Mouse (Mus musculus) heart, postnatal 25 days (tissue): Measurements from ENCODE around the gene Nanos3. TPM values are rescaled to one million over a fixed set of nuclear protein-coding genes. Genes with fewer than 3 reads are reported as not detected.

Source experiments
- DNase-seq: peaks from one replicate; pipeline ENCODE4 v3.0.0; 2022; ENCODE audit warnings: low spot score
- intact Hi-C: fragments of 180-260 bp; cut with DNase I; formaldehyde crosslinking; loops from one replicate; pipeline ENCODE4 v1.15.1; 2025
- total RNA-seq, 2 experiments: library from RNA; stranded (reverse); gene quantifications; 2 replicates each; pipeline ENCODE4 v1.2.3; 2021

The Nanos3 gene
- 1 to 10 TPM in 1 of 2 experiments, under 1 TPM in 1; 0.73 to 1.4 TPM for total RNA-seq

DNA sequence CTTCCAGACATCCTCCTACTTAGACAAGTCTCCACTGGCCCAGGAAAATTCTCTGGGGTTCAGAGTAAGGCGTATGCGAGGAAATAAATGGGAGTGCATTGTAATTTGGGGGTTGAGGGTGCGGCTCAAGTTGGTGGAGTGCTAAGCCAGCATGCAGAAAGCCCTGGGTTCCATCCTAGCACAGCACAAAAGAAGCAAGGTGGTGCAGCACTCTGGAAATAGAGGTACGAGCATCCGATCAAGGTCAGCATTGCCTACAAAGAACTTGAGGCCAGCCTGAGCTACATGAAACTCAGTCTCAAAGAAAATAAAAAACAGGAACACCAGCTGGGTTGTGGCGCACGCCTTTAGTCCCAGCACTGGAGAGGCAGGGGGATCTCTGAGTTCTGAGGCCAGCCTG lies at the start of gene Nanos3:
Nanos3 (minus strand) TSS at position 101 of the 400 bp plus-strand sequence.
- intact Hi-C loops, result loop anchor here (5.0 to 10.0 kb wide), 2 partner anchors 50 to 172 kb away; partner anchors contain the start of gene Zswim4

DNA sequence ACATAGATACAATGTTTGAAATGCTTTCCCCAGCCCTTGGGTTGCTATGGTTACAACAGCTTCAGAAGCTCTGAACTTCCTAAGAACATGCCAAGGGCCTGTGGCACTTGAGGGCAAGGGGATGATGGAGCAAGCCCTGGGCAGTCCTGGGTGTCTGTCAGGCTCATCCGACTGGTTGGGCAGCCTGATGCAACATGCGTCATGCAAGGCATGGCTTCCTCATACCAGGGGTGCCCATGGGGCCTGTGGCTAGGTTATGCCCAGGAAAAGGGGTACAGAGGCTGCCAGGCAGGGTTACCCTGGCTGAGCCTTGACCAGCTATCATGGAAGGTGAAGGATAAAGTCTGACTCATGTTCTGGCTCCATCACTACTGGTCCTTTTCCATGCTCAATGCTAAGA lies 48.0 kb upstream of the Nanos3 start:
- DNase-seq, result no peak
- intact Hi-C loops, result loop anchor here (10.0 kb wide), 2 partner anchors 48 to 52 kb away; partner anchors contain the start of gene Nanos3

More for the DNA sequence above, at the start of gene Nanos3:
- no peak for DNase-seq

DNA sequence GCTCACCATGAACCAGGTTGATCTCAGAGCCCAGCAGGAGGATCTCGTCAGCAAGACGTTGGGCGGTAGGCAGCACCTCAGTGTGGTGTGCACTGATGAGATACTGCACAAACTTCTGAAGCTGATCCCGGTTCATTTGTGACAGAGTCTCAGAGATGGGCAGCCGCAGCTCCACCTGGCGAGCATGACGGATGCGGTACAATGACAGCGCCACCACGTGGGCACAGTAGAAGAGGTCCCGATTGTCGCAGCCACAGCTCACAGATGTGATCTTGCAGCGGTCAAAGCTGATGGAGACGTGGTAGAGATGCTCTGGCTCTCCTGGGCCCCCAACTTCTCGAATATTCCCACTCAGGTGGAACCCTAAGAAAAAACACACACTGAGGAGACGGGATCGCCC lies 45.7 kb upstream of the Nanos3 start:
- DNase-seq, result no peak
- intact Hi-C loops, result loop anchor here (10.0 kb wide), 2 partner anchors 46 to 54 kb away; partner anchors contain the start of gene Nanos3

DNA sequence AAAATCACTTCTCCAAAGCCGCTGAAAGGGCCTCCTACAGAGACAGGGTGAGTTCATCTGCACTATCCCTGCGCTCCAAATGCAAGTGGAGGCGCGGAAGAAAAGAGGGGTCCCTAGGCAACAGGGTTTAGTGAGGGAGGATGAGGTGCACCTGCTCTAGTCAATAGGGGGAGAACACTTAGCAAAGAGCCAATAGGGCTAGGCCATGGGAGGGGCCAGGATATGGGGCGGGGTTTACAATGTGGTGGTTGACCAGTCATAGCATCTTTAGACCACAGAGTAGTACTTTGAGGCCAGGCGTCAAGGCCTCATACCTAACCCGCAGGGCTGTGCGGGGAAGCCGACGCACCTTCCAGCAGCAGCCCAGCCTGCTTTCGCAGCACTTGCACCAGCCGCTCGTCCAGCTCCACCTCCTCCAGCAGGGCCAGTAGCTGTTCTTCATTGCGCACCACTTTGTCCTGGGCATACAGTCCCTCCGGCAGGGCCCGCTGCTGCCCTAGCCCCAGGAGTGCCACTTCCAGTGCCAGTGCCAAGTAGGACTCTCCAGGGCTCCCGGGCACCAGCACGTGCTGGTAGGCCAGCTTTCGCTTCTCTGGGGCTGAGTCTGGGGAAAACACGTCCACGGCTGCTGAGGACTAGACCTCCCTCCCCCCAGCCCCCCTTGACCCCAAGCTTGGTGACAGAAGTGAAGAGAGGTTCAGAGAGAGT lies 38.5 kb upstream of the Nanos3 start:
- no peak for DNase-seq
- intact Hi-C loops, result no loop called here

DNA sequence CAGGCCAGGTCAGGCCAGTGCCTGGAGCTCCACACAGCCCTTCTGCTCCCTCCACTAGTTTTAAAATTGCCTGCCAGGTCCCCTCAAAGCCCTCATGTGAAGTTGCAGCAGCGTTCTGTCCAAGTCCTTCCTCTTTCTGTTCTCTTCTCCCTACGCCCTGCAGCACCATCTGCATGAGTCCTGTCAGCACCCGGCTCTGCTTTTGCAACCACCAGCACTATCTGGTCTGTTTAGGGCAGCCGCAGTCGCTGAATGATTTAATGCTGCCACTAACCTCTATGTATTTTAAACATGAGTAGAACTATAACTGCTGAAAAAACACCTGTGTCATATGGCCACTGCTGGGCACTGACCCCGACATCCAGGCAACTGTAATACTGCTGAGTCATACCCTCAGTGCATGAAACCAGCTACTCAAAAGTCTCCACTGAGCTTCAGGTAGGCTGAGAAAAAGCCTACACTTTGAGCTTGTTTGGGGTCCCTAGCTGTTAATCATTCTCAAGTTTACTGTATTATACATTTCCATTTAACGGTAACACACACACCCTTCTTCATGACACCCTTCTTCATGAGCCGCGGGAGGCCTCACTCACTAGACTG lies 37.6 kb upstream of the Nanos3 start:
- DNase-seq, result no peak
- intact Hi-C loops, result no loop called here

DNA sequence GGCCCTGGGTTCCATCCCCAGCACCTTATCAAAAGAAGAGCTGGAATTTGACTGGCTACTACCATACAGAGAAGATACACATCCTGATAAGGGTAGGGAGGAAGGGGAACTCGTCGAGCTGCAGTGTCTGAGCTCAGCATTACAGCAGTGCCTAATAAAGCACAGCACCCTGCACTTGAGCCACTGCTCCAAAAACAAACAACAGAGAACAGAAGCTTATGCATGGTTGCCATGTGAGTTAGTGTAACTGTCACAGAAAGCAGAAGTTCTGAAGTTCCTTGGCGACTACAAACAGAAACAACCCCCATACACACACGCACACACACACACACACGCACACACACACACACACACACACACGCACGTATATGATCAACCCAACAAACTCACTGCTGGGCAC lies 35.1 kb upstream of the Nanos3 start:
- intact Hi-C loops, result no loop called here
- no peak for DNase-seq

DNA sequence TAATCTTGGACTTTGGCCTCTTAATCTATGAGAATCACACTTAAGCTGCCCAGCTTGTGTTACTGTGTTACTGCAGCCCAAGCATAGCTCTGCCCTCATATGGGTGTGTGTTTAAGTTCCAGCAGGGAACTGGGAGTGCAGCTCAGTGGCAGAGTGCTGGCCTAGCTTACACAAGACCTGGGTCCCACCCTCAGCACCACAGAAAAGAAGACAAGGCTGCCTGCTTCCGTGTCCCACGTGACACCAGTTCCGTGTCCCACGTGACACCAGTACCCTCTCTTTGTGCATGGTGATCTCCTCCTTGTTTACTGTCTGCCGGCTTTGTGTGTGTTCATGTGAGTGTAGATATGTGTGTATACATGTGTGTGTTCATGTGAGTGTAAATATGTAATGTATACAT lies 33.1 kb upstream of the Nanos3 start:
- no peak for DNase-seq
- intact Hi-C loops, result no loop called here

DNA sequence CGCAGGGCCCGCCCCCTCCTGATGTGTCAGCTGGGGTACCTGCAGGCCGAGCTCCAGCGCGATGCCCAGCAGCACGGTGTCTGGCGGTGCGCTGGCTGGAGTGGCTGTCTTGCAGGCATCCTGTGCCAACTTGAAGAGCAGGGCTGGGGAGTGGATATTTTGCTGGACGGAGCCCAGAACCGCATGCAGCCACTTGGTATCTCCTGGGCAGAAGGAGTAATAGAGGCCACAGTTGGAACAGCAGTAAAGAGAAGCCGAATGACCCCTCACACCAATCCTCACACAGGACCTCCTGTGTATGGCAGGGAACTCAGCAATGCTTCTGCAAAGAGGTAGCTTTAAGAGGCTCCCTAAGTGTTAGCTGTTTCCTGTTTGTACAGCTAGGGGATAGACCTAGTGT lies 32.2 kb upstream of the Nanos3 start:
- no peak for DNase-seq
- intact Hi-C loops, result no loop called here

DNA sequence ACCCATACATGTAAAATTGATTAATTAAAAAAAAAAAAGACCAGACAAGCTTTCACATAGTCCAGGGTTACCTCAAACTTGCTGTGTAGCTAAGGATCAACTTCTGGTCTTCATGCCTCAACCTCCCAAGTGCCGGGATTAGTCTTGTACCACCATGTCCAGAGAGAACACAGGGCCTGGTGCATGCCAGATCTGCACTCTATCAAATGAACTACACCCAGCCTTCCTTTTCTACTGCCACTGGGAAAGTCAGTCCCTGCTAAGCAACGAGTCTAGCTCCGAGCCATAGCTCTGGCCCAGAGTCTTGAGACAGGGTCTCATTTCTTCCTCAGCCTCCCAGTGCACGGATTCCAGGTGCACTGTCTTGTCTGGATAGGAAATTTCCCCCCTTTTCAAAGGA lies 28.3 kb upstream of the Nanos3 start:
- no peak for DNase-seq
- intact Hi-C loops, result no loop called here

DNA sequence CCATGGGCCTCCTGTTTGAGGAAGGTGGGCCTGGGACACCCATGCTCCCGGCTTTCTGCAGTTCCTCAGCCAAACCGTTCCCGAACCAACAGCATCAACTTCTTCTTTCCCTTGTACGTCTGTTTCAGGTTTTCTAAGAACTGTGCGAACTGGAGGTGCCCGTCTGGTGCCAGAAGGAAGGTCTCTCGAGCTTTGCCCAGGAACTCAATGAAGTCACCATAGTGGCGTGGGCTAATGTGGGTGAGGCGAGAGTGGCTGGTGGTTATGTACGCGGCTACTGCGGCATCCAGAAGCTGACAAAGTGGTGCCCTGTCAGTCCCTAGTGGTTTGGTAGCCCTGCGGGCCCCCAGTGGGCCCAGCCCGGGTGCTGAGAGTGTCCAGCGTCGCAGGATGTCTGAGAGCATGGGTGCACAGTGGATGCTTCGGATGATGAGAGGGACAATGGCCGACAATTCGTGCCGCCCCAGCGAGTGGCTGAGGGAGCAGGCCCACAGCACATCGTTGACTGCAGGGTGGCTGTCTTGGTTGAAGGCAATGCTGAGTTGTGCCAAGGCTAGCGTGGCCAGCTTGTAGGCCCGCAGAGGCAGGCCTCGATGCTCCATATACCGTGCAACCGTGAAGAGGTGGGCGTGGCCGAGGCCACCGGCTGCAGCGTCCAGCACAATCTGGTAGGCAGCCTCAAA lies 27.0 kb upstream of the Nanos3 start:
- intact Hi-C loops, result no loop called here
- DNase-seq, result no peak

DNA sequence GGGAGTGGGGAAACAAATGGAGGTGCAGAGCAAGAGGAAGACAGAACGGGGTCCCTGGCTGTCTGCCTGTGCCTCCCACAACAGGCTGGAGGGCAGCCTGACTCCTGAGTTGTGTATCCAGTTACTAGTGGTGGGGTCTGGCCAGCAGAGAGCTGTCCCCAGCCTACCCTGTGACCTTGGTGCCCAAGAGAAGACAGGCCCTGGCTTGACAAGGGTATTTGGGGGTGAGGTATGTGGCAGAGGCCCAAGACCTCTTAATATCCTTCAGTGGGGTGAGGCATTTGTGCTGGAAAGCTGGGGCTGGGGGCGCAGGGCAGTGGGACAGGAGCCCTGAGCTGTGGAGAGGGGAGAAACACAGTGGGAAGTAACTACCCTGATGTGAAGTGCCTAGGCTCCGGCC lies 26.2 kb upstream of the Nanos3 start:
- DNase-seq, result no peak
- intact Hi-C loops, result no loop called here

DNA sequence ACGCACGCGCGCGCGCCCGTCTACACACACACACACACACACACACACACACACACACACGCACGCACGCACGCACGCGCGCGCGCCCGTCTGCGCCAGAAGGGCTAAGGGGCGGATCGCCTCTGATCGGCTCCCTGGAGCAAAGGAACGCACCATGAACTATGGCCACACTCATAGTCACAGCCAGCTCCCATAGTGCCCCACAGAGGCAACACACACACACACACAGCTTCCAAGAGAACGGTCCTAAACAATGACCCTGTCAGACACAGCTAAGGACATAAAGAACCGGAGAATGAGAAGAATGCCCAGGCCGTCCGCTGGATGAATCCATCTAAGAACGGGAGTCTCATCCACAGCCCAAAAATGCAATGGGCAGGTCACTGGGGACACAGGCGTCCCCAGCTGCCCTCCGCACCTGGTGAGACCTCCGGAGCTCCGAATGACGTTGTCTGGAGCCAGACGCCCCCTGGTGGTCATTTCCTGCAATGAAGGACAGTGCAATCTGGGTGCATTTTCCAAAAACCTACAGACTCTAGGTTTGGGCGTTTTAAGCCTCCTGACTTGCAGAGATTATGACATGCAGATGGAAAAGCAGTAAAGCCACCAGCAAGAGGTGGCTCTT lies 25.3 kb upstream of the Nanos3 start:
- intact Hi-C loops, result no loop called here
- DNase-seq, result peak; percentile 65

DNA sequence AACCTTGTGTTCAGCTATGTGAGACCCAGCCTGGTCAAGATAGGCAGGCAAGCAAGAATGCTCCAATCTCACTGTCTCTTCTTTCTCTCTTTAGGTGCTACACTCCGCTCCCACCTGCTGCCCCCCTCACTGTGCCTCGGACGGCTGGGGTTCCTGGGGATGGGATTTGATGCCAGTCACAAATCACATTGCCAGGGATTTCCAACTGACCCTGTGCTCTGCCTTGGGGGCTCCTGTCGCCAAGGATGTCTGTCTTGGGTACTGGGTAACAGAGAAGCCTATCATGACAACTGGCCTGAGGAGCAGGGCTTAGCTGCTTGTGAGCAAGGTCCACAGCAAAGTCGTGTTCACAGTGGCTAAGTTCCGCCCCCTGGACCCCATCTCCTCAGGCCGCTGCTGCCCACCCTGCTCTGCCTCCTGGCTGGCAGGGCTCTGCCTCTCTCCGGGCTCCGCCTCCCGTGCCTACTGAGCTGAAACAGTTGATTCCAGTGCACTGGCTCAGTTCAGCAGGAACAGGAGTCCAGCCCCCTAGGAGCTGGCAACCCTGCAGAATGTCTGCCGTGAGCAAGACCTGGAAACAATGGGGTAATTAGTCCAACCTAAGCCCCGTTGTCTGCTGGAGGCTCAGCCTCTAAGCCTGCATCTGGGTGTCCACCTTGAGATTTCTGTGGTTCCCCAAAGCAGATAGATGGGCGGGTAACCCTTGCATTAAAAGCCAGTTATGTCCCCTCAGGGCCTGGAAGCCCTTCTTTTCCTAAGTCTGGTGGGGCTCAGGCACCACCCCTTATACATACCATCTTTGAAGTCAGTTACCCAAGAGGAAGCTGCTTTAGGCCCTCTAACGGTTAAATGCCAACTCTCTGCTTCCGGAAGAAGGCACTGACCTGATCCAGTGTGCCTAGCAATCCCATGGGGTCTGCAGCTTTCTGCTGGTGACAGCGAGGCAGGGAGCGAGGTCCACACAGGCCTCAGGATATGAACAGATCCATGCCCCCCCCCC lies 23.7 kb upstream of the Nanos3 start:
- DNase-seq, result no peak
- intact Hi-C loops, result loop anchor here (1.0 kb wide), 1 partner anchor 21 kb away; no protein-coding TSS in a partner anchor

DNA sequence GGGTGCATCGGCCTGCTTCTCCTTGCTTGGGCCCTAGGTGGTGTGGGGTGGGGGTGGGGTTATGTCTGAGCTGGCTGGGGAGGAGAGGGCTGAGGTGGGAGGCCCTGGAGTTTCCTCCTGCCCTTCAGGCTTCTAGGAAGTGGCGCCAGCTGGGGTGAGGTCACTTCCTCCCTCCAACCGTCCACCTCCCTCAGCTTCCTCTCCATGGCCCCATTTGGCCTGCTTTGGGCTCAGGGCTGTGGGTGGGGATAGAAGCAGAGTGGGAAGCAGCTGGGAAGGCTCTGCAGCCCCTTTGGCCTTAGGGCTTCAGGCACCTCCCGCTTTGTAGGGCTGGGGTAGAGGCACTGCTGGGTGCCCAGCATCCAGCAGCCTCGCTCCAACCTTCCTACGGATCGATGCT lies 22.8 kb upstream of the Nanos3 start:
- intact Hi-C loops, result no loop called here
- peak; percentile 79 for DNase-seq

DNA sequence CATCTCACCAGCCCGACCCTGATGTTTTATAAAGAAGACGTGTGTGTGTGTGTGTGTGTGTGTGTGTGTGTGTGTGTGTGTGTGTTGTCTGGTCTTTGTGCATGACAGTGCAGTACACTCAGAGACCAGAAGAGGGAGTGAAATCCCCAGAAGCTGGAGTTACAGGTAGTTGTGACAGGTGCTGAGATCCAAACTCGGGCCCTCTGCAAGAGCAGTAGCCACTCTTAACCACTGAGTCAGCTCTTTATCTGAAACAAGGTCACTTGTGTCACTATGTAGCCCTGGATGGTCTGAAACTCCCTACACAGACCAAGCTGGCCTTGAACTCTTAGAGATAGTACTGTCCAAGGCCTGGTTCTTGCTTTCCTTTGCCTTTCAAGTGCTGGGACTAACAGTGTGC lies 21.6 kb upstream of the Nanos3 start:
- no peak for DNase-seq
- intact Hi-C loops, result no loop called here

DNA sequence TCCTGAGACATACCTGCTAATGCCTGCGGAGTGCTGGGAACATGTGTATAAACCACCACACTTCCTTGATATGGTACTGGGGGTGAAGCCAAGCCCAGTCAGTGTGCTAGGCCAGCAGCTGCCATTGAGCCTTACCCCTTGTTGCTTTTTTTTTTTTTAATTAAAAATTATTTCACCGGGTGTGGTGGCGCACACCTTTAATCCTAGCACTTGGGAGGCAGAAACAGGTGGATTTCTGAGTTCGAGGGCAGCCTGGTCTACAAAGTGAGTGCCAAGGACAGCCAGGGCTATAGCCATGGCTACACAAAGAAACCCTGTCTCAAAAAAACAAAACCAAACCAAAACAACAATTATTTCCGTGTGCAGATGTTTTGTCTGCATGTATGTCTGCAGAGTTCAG lies 20.1 kb upstream of the Nanos3 start:
- DNase-seq, result no peak
- intact Hi-C loops, result no loop called here

DNA sequence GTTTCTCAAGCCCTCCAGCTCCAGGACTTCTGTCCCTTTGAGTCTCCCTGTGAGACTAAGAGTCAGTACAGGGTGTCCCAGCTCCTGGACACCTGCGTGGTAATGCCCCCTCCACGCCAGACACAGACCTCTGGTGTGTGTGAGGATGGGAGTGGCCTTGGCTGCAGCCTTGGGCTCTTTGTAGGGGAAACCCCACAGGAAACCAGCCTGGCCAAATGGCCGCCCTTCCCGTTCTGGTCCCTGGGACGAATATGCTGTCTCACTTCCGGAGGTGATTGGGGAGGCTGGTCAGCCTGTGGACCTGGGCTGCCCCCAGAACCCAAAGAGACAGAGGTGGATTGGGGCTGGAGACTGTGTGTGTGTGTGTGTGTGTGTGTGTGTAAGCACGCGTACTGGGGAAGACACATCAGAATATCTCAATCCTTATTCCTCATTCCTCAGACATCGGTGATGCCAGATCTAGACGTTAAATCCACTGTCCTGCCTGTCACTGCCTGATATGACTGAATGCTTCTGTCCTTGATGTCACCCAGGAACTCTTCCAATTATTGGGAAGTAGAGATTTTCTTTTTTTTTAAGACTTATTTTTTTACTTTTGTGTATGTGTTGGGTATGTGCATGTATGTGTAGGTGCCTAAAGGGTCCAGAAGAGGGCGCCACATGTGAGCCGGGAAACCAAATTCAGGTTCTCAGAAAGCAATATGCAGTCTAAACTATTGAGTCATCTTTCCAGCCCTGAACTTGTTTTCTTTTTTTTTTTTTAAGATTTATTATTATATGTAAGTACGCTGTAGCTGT lies 19.2 kb upstream of the Nanos3 start:
- intact Hi-C loops, result loop anchor here (5.0 kb wide), 1 partner anchor 503 kb away; no protein-coding TSS in a partner anchor
- peak; percentile 88 for DNase-seq
